Mouse (Mus musculus) lung, adult 2 months (tissue): ENCODE results near the gene Olfr1036.
"Not testable (repeated sequence)": the region's sequence is repeated elsewhere in the genome, so short reads cannot be mapped to it uniquely, and the experiment has no call there.

Experiments used
- CTCF ChIP-seq: fragments of 200-500 bp; IDR thresholded peaks from 2 replicates; pipeline ENCODE4 v1.5.1; 2011; ENCODE audit warnings: mild to moderate bottlenecking, low read length, control low read depth; ENCODE audit not compliant: insufficient read depth
- POLR2A ChIP-seq: fragments of 200-500 bp; IDR thresholded peaks from 2 replicates; pipeline ENCODE4 v1.6.1; 2011; ENCODE audit warnings: low read depth, mild to moderate bottlenecking, control low read depth, low read length, borderline replicate concordance; ENCODE audit errors: extremely low read depth

DNA sequence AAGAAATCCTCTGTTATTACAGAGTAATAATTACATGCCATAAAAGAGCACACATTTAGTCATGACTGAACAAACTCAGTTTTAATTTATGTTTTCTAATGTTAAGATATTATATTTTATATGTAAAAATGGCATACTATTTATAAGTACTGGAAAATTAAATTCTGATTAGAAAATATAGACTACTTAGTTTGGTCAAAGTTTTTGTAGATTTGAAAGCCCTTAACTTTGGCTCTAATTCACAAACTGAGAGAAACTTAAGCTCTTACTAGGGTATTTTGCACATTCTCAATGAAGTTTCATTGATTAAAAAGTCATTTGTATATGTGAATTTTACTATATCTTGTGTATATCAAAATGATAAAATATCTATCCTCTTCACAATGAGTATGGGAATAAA is at the start of gene Olfr1036:
- TF ChIP-seq CTCF, POLR2A: not testable (repeated sequence)
